In genomic region chr5:34761934-34762611, GRCm38 (mm10) we compare ENCODE assay signal across 8 mouse cellular contexts. TPM values are rescaled to one million over a fixed set of nuclear protein-coding genes. Genes with fewer than 3 reads are reported as not detected.
A peak's percentile ranks its signal among the peaks of the same experiment; 100 is the strongest.
DNase-seq lines count a peak whose midpoint lies in the region; ATAC-seq and TF ChIP-seq lines count a peak whose summit lies in the region.

No protein-coding gene starts in this region.

- H3K4me3 ChIP-seq in hindbrain, embryonic 16.5 days (ENCODE audit: low read length), result peak overlapping the region; percentile 88
- H3K4me3 ChIP-seq in macrophage (ENCODE audit: inconsistent target), result peak overlapping the region; percentile 72
- H3K4me3 ChIP-seq in spleen, adult 2 months (ENCODE audit: extremely low read depth, insufficient read depth, insufficient read length), result peak overlapping the region; percentile 82

- peak overlapping the region; percentile 98 for H3K9ac ChIP-seq in hindbrain, embryonic 16.5 days (ENCODE audit: low read depth, low read length)

- WGBS in hindbrain, embryonic 16.5 days, result under 1% methylated on average over 38 of the region's 54 CpGs
- 1% methylated on average over 41 of the region's 54 CpGs for WGBS in macrophage (ENCODE audit: missing documents)
- WGBS in spleen, adult 2 months, result 1% methylated on average over 44 of the region's 54 CpGs

- H3K4me2 ChIP-seq in hindbrain, embryonic 16.5 days (ENCODE audit: low read length), result peak overlapping the region; percentile 89

- peaks cover 51% of the 10 kb centered on the region for H3K79me2 ChIP-seq in macrophage (ENCODE audit: inconsistent target)

- peak overlapping the region; percentile 91 for H3K27ac ChIP-seq in hindbrain, embryonic 16.5 days (ENCODE audit: low read depth, low read length)
- H3K27ac ChIP-seq in macrophage, result peak overlapping the region; percentile 66
- peak overlapping the region; percentile 26; the same call in 1 of the 2 replicates for H3K27ac ChIP-seq in spleen, adult 2 months (ENCODE audit: insufficient read depth, low read length)

- ATAC-seq in hindbrain, embryonic 16.5 days, result peak; percentile 37; the same call in 1 of the 2 replicates

- no peaks in the 10 kb centered on the region for H3K36me3 ChIP-seq in hindbrain, embryonic 16.5 days (ENCODE audit: control insufficient read depth, insufficient read depth, low read length)
- H3K36me3 ChIP-seq in macrophage (ENCODE audit: inconsistent target), result no peaks in the 10 kb centered on the region
- H3K36me3 ChIP-seq in spleen, adult 2 months (ENCODE audit: control insufficient read depth, insufficient read depth, low read length), result no peaks in the 10 kb centered on the region

- DNase-seq in ovary, postnatal 14 days (ENCODE audit: low spot score), result peak; percentile 7
- DNase-seq in ovary, adult 18-20 months (ENCODE audit: low spot score), result no peak
- peak; percentile 68 to 71 for DNase-seq in cerebellum, postnatal 10 days
- DNase-seq in frontal cortex, postnatal 25 days (ENCODE audit: low spot score in 2 of 2), result peak; percentile 20 to 27
- DNase-seq in left cerebral cortex, adult 8-10 months (ENCODE audit: low spot score in 2 of 2), result peak; percentile 23 to 55
- peak in 1 of 2 experiments; percentile 15 for DNase-seq in spleen, adult 2 months (ENCODE audit: low read depth in 1 of 2, low spot score in 2 of 2)

- no peaks in the 10 kb centered on the region for H3K27me3 ChIP-seq in hindbrain, embryonic 16.5 days (replicated peaks; ENCODE audit: control insufficient read depth, insufficient read depth, low read length)
- H3K27me3 ChIP-seq in spleen, adult 2 months (ENCODE audit: control insufficient read depth, insufficient read depth, low read length), result no peaks in the 10 kb centered on the region; the same call in 1 of the 2 replicates

- no peak for TF ChIP-seq POLR2A in spleen, adult 2 months (IDR thresholded peaks at IDR 0.05; ENCODE audit: low read depth, low read length)

- no peaks in the 10 kb centered on the region for H3K9me3 ChIP-seq in hindbrain, embryonic 16.5 days (ENCODE audit: control insufficient read depth, low read length)

- H3K4me1 ChIP-seq in hindbrain, embryonic 16.5 days (ENCODE audit: control insufficient read depth, insufficient read depth, low read depth, low read length), result peaks cover 14% of the 10 kb centered on the region
- peaks cover 7% of the 10 kb centered on the region; the same call in 1 of the 2 replicates for H3K4me1 ChIP-seq in spleen, adult 2 months (ENCODE audit: control insufficient read depth, insufficient read depth, insufficient read length)

- TF ChIP-seq CTCF in spleen, adult 2 months (IDR thresholded peaks at IDR 0.05; ENCODE audit: extremely low read depth, insufficient read depth, insufficient read length, insufficient replicate concordance), result no peak

RNA-seq across cellular contexts. Expression of gene Htt, which starts 0.5 kb away (rescaled TPM):
- polyA plus RNA-seq in hindbrain, embryonic 16.5 days (2015; fragmentation: Nextera tagmentation; extraction: Ambion mirVana), result 11.9 and 12.1 TPM in 2 replicates
- total RNA-seq in left cerebral cortex, adult 8-10 months (2022), result 10 to 100 TPM; 74.6 to 88.4 (median 78.5) TPM
- 100 to 1,000 TPM; 177 to 485 (median 378) TPM for total RNA-seq in macrophage (2018; cell fraction: chromatin; rRNA removed)
- total RNA-seq in macrophage (2018; cell fraction: cytosol; rRNA removed), result 10 to 100 TPM; 16.8 to 45.7 (median 27.8) TPM
- total RNA-seq in macrophage (2018; cell fraction: nucleus; rRNA removed), result 100 to 1,000 TPM in 25 of 26 experiments, 10 to 100 TPM in 1; 94.4 to 250 (median 166) TPM
- 14.2 to 24.1 TPM (median 20.6 TPM) in 3 replicates for polyA plus RNA-seq in macrophage (2018)
- 11.9 TPM in 2 replicates for polyA plus RNA-seq in spleen, adult 2 months (2012; rRNA removed)

Comparison
In these comparisons a context has a peak if more than half of its experiments do, and no peak if none do; other contexts are left out.
1. H3K27ac ChIP-seq: peak in every context shown above with its lines; median percentile 91 in hindbrain, embryonic 16.5 days; 66 in macrophage; 26 in spleen, adult 2 months.